Mouse (Mus musculus) forebrain, embryonic 13.5 days (tissue): ENCODE measurements at regions not wholly inside any gene's neighbourhood (a gene's known extent, or its start where the extent isn't known, plus 50 kb on each side); places are given as distances from the start of the nearest gene placed in this dataset.
"Not testable (repeated sequence)": the region's sequence is repeated elsewhere in the genome, so short reads cannot be mapped to it uniquely, and the experiment has no call there.

ENCODE experiments used
- ATAC-seq: fragments of 200-750 bp; cut with Nextera tagmentation; 2 replicates; pipeline ENCODE4 v1.8.0; 2017
- H3K27ac ChIP-seq: fragments of 300-500 bp; sonication (generic); 2 replicates; pipeline ENCODE4 v1.5.1; 2015; ENCODE audit warnings: inconsistent platforms, mild to moderate bottlenecking, moderate library complexity
- H3K27me3 ChIP-seq: fragments of 300-500 bp; sonication (generic); 2 replicates; pipeline ENCODE4 v1.6.1; 2015; ENCODE audit warnings: mild to moderate bottlenecking, inconsistent platforms
- H3K36me3 ChIP-seq: fragments of 300-500 bp; sonication (generic); 2 replicates; pipeline ENCODE4 v1.6.1; 2015; ENCODE audit warnings: mild to moderate bottlenecking, inconsistent platforms; ENCODE audit not compliant: poor library complexity, severe bottlenecking
- H3K4me1 ChIP-seq: fragments of 300-500 bp; sonication (generic); 2 replicates; pipeline ENCODE4 v1.6.1; 2015; ENCODE audit warnings: inconsistent platforms
- H3K4me2 ChIP-seq: fragments of 300-500 bp; sonication (generic); 2 replicates; pipeline ENCODE4 v1.6.1; 2015; ENCODE audit warnings: inconsistent platforms, mild to moderate bottlenecking, moderate library complexity
- H3K4me3 ChIP-seq: fragments of 300-500 bp; sonication (generic); 2 replicates; pipeline ENCODE4 v1.5.1; 2015; ENCODE audit warnings: mild to moderate bottlenecking, inconsistent platforms
- H3K9ac ChIP-seq: fragments of 300-500 bp; sonication (generic); 2 replicates; pipeline ENCODE4 v1.6.1; 2015; ENCODE audit warnings: mild to moderate bottlenecking, inconsistent platforms
- H3K9me3 ChIP-seq: fragments of 300-500 bp; sonication (generic); replicated peaks from 2 replicates; pipeline ENCODE4 v1.6.1; 2016; ENCODE audit warnings: inconsistent platforms
- WGBS: fragments of 180-500 bp; shearing (Covaris S2); methylation state at CpG from one replicate; pipeline ENCODE4 v1.1.7; 2015; 5-methylcytosine and 5-hydroxymethylcytosine counted together

DNA sequence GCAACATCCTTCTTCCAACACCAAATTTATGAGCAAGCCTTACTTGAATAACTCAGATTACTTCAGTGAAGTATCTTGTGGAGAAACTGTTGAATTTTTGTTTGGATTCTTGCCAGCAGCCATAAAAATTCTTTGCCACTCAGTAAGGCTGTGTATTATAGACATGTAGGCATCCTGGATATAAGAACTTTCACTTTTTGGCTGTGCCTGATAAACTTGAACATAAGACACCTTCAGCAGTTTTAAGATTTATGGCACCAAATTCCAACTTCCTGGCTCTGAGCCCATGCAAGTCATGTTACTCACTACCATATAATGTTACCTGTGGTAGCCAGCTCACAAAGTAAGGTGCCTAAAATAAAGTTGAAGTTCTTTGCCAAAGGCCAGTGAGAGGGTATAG is 159.3 kb downstream of the Wdr11 start:
- ATAC-seq, result no peak
- Histone ChIP-seq H3K4me3 (no peak overlapping the region), H3K4me1 (no peaks in the 10 kb centered on the region), H3K27ac (no peak overlapping the region), H3K4me2 (no peak overlapping the region), H3K9me3 (peaks cover 9% of the 10 kb centered on the region; the same call in 1 of the 2 replicates), H3K36me3 (no peaks in the 10 kb centered on the region), H3K9ac (no peak overlapping the region), H3K27me3 (no peaks in the 10 kb centered on the region)

- H3K4me1 ChIP-seq, result no peaks in the 10 kb centered on the region
- no peak overlapping the region for H3K4me2 ChIP-seq
- H3K36me3 ChIP-seq, result no peaks in the 10 kb centered on the region
- no peak overlapping the region for H3K27ac ChIP-seq
- H3K9me3 ChIP-seq, result no peaks in the 10 kb centered on the region
- no peak for ATAC-seq
- no peak overlapping the region for H3K9ac ChIP-seq
- WGBS, result 83% methylated on average over 5 of the region's 5 CpGs
- no peaks in the 10 kb centered on the region for H3K27me3 ChIP-seq
- H3K4me3 ChIP-seq, result no peak overlapping the region
These were observed 163.1 kb downstream of the Wdr11 start for GRCm38 (mm10) chr7:129754737-129755136.

GRCm38 (mm10) chr7:129756138-129756537 is 164.5 kb downstream of the Wdr11 start:
- H3K36me3 ChIP-seq, result no peaks in the 10 kb centered on the region
- no peaks in the 10 kb centered on the region for H3K4me1 ChIP-seq
- no peaks in the 10 kb centered on the region for H3K27me3 ChIP-seq
- 92% methylated on average over 6 of the region's 6 CpGs for WGBS
- H3K4me2 ChIP-seq, result no peak overlapping the region
- no peak overlapping the region for H3K4me3 ChIP-seq
- H3K9ac ChIP-seq, result no peak overlapping the region
- ATAC-seq, result no peak
- no peaks in the 10 kb centered on the region for H3K9me3 ChIP-seq
- H3K27ac ChIP-seq, result no peak overlapping the region

- no peak overlapping the region for H3K4me2 ChIP-seq
- no peaks in the 10 kb centered on the region for H3K9me3 ChIP-seq
- no peaks in the 10 kb centered on the region for H3K27me3 ChIP-seq
- H3K4me3 ChIP-seq, result no peak overlapping the region
- ATAC-seq, result no peak
- H3K4me1 ChIP-seq, result peaks cover 7% of the 10 kb centered on the region
- H3K36me3 ChIP-seq, result no peaks in the 10 kb centered on the region
- H3K9ac ChIP-seq, result no peak overlapping the region
- WGBS, result 67% methylated on average over 4 of the region's 4 CpGs
- H3K27ac ChIP-seq, result no peak overlapping the region
These were observed 168.2 kb downstream of the Wdr11 start for GRCm38 (mm10) chr7:129759848-129760247.

GRCm38 (mm10) chr7:129760386-129760785 is 168.7 kb downstream of the Wdr11 start:
- WGBS, result 92% methylated on average over 2 of the region's 2 CpGs
- no peak for ATAC-seq
- no peaks in the 10 kb centered on the region for H3K9me3 ChIP-seq
- no peaks in the 10 kb centered on the region for H3K27me3 ChIP-seq
- H3K4me3 ChIP-seq, result no peak overlapping the region
- no peak overlapping the region for H3K4me2 ChIP-seq
- no peaks in the 10 kb centered on the region for H3K36me3 ChIP-seq
- peaks cover 7% of the 10 kb centered on the region for H3K4me1 ChIP-seq
- H3K27ac ChIP-seq, result no peak overlapping the region
- H3K9ac ChIP-seq, result no peak overlapping the region

GRCm38 (mm10) chr7:129763754-129764153 is 172.1 kb downstream of the Wdr11 start:
- ATAC-seq, result no peak
- no peaks in the 10 kb centered on the region for H3K27me3 ChIP-seq
- no peak overlapping the region for H3K27ac ChIP-seq
- H3K9ac ChIP-seq, result no peak overlapping the region
- H3K4me3 ChIP-seq, result no peak overlapping the region
- no peaks in the 10 kb centered on the region for H3K36me3 ChIP-seq
- 32% methylated on average over 5 of the region's 5 CpGs for whole genome bisulfite sequencing
- H3K4me2 ChIP-seq, result no peak overlapping the region
- no peaks in the 10 kb centered on the region for H3K9me3 ChIP-seq
- H3K4me1 ChIP-seq, result peaks cover 7% of the 10 kb centered on the region

DNA sequence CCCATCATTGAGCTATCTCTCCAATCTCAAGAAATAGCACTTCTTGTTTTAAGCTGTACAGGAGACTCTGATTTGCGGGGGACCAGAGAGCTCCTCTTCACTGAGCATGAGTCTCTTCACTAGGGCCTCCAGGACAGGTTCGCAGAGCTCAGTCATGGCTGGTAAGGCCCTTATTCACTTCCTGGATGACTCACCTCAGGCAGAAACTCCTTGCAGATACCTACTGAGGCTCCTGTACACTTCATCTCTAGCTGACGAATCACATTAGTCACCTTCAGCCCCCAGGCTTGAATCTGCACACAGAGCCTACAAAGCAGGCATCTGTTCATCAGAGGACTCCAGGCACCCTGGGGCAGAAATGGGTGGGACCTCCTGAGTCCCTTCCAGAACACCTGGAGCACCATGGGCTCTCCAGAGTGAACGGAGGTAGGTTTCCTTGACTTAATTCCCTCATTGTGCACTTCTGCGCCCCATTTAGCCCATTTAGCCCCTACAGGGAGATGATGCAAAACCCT is 172.8 kb downstream of the Wdr11 start:
- H3K4me2 ChIP-seq, result no peak overlapping the region
- ATAC-seq, result no peak
- no peaks in the 10 kb centered on the region for H3K36me3 ChIP-seq
- peaks cover 7% of the 10 kb centered on the region for H3K4me1 ChIP-seq
- peaks cover 2% of the 10 kb centered on the region; the same call in 1 of the 2 replicates for H3K27me3 ChIP-seq
- no peak overlapping the region for H3K27ac ChIP-seq
- WGBS, result 89% methylated on average over 5 of the region's 5 CpGs
- H3K4me3 ChIP-seq, result no peak overlapping the region
- no peak overlapping the region for H3K9ac ChIP-seq
- no peaks in the 10 kb centered on the region for H3K9me3 ChIP-seq

- 76% methylated on average over 7 of the region's 7 CpGs for WGBS
- Histone ChIP-seq H3K27ac (no peak overlapping the region), H3K27me3 (peaks cover 3% of the 10 kb centered on the region; the same call in 1 of the 2 replicates), H3K4me3 (no peak overlapping the region), H3K9ac (no peak overlapping the region), H3K4me1 (peaks cover 7% of the 10 kb centered on the region), H3K9me3 (no peaks in the 10 kb centered on the region), H3K4me2 (no peak overlapping the region), H3K36me3 (no peaks in the 10 kb centered on the region)
- ATAC-seq, result no peak
These were observed 174.0 kb downstream of the Wdr11 start for GRCm38 (mm10) chr7:129765681-129766080.

DNA sequence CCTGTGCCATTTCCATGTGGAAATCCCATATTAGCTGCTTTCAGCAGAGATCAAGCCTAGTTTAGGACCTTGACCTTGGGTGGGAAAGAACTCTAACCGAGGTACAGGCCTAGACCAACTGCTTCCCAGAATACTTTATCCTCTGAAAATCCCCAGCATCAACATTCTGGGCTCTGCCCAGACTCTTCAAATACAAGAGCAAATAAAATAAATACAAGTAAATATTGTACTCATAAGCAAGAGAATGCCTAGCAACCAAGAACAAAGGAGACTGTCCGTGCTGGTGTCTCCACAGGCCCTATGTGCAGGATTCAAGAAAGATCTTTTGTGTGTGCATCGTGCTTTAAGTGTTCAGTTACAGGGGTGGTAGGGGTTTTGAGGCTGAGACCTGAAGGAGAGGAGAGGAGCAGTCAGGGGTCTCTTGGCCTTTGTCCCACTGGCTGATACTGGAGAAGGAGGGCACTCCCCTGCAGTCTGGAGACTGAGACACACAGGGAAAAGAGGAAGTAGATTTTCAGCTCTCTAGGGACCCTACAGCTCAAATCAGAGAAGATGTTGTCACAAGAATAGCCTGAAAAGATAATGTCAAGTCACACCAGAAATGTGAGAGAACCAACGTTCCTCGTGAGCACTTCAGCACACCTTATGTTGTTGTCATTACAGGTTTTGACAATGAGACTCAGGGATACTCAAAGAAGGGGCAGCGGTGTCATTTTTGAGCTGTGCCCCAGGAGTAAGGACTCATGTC is 174.6 kb downstream of the Wdr11 start:
- no peak overlapping the region for H3K9ac ChIP-seq
- ATAC-seq, result no peak
- 66% methylated on average over 6 of the region's 6 CpGs for WGBS

GRCm38 (mm10) chr7:129769673-129770072 is 178.0 kb downstream of the Wdr11 start:
- not testable (repeated sequence) for H3K27me3 ChIP-seq, H3K27ac ChIP-seq, H3K4me3 ChIP-seq, H3K36me3 ChIP-seq, H3K4me2 ChIP-seq, H3K9ac ChIP-seq, ATAC-seq, H3K9me3 ChIP-seq
- WGBS, result 91% methylated on average over 1 of the region's 1 CpGs
- peaks cover 18% of the 10 kb centered on the region for H3K4me1 ChIP-seq

More for the DNA sequence above, 174.6 kb downstream of the Wdr11 start:
- H3K36me3 ChIP-seq, result no peaks in the 10 kb centered on the region
- H3K27me3 ChIP-seq, result peaks cover 3% of the 10 kb centered on the region
- no peak overlapping the region for H3K4me3 ChIP-seq
- H3K9me3 ChIP-seq, result no peaks in the 10 kb centered on the region
- H3K4me2 ChIP-seq, result no peak overlapping the region
- H3K27ac ChIP-seq, result no peak overlapping the region
- peaks cover 7% of the 10 kb centered on the region for H3K4me1 ChIP-seq

- H3K27me3 ChIP-seq, result peaks cover 9% of the 10 kb centered on the region
- 82% methylated on average over 2 of the region's 2 CpGs for whole genome bisulfite sequencing
- H3K9ac ChIP-seq, result no peak overlapping the region
- H3K27ac ChIP-seq, result no peak overlapping the region
- ATAC-seq, result no peak
- no peaks in the 10 kb centered on the region for H3K9me3 ChIP-seq
- H3K4me1 ChIP-seq, result peaks cover 28% of the 10 kb centered on the region
- no peak overlapping the region for H3K4me2 ChIP-seq
- H3K4me3 ChIP-seq, result no peak overlapping the region
- no peaks in the 10 kb centered on the region for H3K36me3 ChIP-seq
These were observed 180.2 kb downstream of the Wdr11 start for GRCm38 (mm10) chr7:129771876-129772275.

GRCm38 (mm10) chr7:129772540-129773331 is 181.1 kb downstream of the Wdr11 start:
- H3K9me3 ChIP-seq, result no peaks in the 10 kb centered on the region
- H3K27ac ChIP-seq, result no peak overlapping the region
- no peak for ATAC-seq
- no peaks in the 10 kb centered on the region for H3K36me3 ChIP-seq
- peaks cover 12% of the 10 kb centered on the region for H3K27me3 ChIP-seq
- no peak overlapping the region for H3K4me3 ChIP-seq
- no peak overlapping the region for H3K9ac ChIP-seq
- H3K4me2 ChIP-seq, result no peak overlapping the region
- WGBS, result 83% methylated on average over 11 of the region's 11 CpGs
- H3K4me1 ChIP-seq, result peaks cover 28% of the 10 kb centered on the region
